Mouse (Mus musculus) CD8-positive naive resting alpha-beta T cell, adult 2 months (primary cell): ENCODE results near the gene Cstf1.

Source experiments
- DNase-seq, 2 experiments: peaks; one replicate each; pipeline ENCODE4 v3.0.0; 2022; ENCODE audit warnings: low read depth in 2 of 2, low spot score in 2 of 2

Cstf1 gene

GRCm38 (mm10) chr2:172413273-172413672 is 42.8 kb downstream of the Cstf1 start:
- DNase-seq = no peak

GRCm38 (mm10) chr2:172413894-172414293 is 43.4 kb downstream of the Cstf1 start:
- no peak for DNase-seq

GRCm38 (mm10) chr2:172416218-172416617 is 45.7 kb downstream of the Cstf1 start:
- DNase-seq = no peak

GRCm38 (mm10) chr2:172416876-172417275 is 46.4 kb downstream of the Cstf1 start:
- DNase-seq = no peak

- DNase-seq = no peak
Measured at GRCm38 (mm10) chr2:172418208-172418607, 47.7 kb downstream of the Cstf1 start.

GRCm38 (mm10) chr2:172430609-172431008 is 60.1 kb downstream of the Cstf1 start:
- no peak for DNase-seq
